Mouse (Mus musculus) spleen, adult 18-20 months (tissue): ENCODE measurements around the gene Aebp2.

Experiments used
- DNase-seq, 2 experiments: peaks; one replicate each; pipeline ENCODE4 v3.0.0; 2022; ENCODE audit warnings: mixed read lengths in 2 of 2

The Aebp2 gene

GRCm38 (mm10) chr6:140701259-140701658 is 78.8 kb downstream of the Aebp2 start:
- no peak for DNase-seq

GRCm38 (mm10) chr6:140705132-140705531 is 82.7 kb downstream of the Aebp2 start:
- no peak for DNase-seq

DNA sequence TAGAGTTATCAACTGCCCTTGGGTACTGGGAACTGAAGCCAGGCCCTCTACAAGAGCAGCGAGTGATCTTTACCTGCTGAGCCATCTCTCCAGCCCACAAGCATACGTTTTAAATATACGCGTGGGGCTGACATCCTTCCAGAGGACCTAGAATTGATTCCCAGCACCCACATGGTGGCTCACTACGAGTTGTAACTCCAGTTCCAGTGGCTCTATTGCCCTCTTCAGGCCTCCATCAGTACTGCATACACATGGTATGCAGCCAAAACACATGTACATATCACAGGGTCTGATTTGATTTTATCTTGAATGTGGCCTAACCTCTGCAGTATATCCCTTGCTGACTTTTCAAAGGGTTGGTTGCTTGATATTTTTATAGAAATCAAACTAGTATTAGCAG is 83.6 kb downstream of the Aebp2 start:
- no peak for DNase-seq

GRCm38 (mm10) chr6:140708059-140708458 is 85.6 kb downstream of the Aebp2 start:
- DNase-seq, result no peak

DNA sequence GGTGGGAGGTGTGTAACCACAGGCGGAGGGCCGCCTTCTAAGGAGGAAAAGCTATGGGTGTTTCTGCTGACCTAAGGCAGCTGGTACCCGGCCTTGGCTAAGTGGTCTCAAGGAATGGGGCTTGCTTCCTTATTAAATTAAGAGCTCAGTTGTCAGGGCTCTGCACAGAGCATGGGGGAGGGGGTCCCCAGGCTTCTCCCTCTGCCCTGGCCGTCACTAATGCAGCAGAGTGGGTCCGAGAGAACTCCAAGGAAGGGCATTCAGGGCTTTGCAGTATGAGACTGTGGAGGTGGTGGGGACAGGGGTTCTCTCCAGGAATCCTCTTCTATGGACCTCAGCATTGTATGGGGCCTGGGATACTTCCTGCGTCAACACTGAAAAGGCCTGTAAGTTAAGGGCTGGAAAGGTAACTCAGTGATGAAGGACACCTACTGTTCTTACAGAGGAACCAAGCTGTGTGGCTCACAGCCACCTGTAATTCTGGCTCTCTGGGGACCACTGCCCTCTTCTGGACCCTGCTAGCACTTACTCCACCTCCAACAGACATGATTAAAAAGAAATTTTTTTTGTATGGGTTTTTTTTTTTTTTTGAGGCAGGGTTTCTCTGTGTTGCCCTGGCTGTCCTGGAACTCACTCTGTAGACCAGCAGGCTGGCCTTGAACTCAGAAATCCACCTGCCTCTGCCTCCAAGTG is 87.1 kb downstream of the Aebp2 start:
- no peak for DNase-seq

DNA sequence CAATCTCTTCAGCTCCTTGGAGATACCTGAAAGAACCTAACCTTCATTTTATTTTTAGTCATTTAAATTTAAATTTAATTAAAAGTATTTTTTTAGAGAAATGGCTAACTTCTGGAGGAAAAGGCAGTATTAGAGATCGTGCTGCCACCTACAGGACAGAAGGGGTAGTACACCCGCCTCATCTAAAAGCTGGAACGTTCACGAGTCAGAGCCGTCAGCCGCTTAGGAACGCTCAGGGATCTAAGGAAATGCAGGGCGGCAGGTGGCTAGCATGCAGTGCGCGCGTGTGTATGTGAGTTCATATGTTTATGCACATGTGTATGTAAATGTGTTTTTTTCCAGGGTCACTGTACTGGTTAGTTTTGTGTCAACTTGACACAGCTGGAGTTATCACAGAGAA is 90.3 kb downstream of the Aebp2 start:
- DNase-seq, result peak in 1 of 2 experiments; percentile 57

GRCm38 (mm10) chr6:140714905-140715365 is 92.5 kb downstream of the Aebp2 start:
- DNase-seq, result peak; percentile 36 to 65

DNA sequence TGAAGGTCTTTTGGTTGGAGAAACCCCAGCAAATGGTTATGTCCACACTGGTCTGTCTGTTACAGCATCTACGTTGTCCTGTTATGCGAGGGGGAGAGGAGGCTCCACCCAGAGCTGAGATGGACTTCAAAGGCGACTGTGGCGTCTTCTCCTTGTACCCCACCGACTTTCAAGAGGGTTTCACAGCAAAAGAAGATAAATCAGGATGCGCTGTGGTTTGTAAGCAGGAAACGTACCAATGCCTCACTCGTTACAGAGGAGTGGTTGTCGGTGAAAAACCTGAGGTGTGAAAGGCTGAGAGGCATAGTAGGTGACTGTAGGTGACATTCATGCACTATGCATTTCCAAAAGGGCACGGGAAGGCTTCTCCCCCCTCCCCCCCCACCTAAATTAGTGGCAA is 99.6 kb downstream of the Aebp2 start:
- DNase-seq, result no peak
